Mouse (Mus musculus) retina, embryonic 14.5 days (tissue): ENCODE measurements around the gene Prr15l.

Source experiments
- DNase-seq: peaks from one replicate; pipeline ENCODE4 v3.0.0-alpha.2; 2015; ENCODE audit warnings: low spot score

Prr15l gene

GRCm38 (mm10) chr11:96919003-96919402 lies 8.9 kb upstream of the Prr15l start:
- DNase-seq = no peak

GRCm38 (mm10) chr11:96924861-96925260 lies 3.0 kb upstream of the Prr15l start:
- no peak for DNase-seq

- DNase-seq = no peak
Measured at GRCm38 (mm10) chr11:96925469-96926148, 2.3 kb upstream of the Prr15l start.

- no peak for DNase-seq
Measured at GRCm38 (mm10) chr11:96926587-96926986, 1.3 kb upstream of the Prr15l start.

- DNase-seq = no peak
Measured at GRCm38 (mm10) chr11:96928691-96929090, 787 bp downstream of the Prr15l start.

GRCm38 (mm10) chr11:96929096-96929765 lies 1.3 kb downstream of the Prr15l start:
- no peak for DNase-seq

- DNase-seq = no peak
Measured at GRCm38 (mm10) chr11:96929766-96930331, 1.9 kb downstream of the Prr15l start.

GRCm38 (mm10) chr11:96931327-96932062 lies 3.6 kb downstream of the Prr15l start:
- DNase-seq = no peak

GRCm38 (mm10) chr11:96933562-96934276 lies 5.8 kb downstream of the Prr15l start:
- DNase-seq = no peak

GRCm38 (mm10) chr11:96934921-96935356 lies 7.0 kb downstream of the Prr15l start:
- DNase-seq = peak; percentile 77

GRCm38 (mm10) chr11:96935872-96936650 lies 8.2 kb downstream of the Prr15l start:
- DNase-seq = no peak

GRCm38 (mm10) chr11:96937549-96938425 lies 9.9 kb downstream of the Prr15l start:
- DNase-seq = peak; percentile 77

GRCm38 (mm10) chr11:96938426-96938800 lies 10.5 kb downstream of the Prr15l start:
- no peak for DNase-seq

GRCm38 (mm10) chr11:96940578-96941465 lies 12.9 kb downstream of the Prr15l start:
- no peak for DNase-seq

- DNase-seq = no peak
Measured at GRCm38 (mm10) chr11:96941989-96942590, 14.2 kb downstream of the Prr15l start.

GRCm38 (mm10) chr11:96943746-96944304 lies 15.9 kb downstream of the Prr15l start, which contains the start of gene Pnpo:
Gene Pnpo (minus strand): TSS chr11:96943986.
- peak; percentile 92 for DNase-seq

- DNase-seq = no peak
Measured at GRCm38 (mm10) chr11:96944844-96945580, 17.1 kb downstream of the Prr15l start.

- no peak for DNase-seq
Measured at GRCm38 (mm10) chr11:96946498-96946897, 18.6 kb downstream of the Prr15l start.
